8 mouse cellular contexts compared by ENCODE assay signal in genomic region chr4:41677006-41677629, GRCm38 (mm10). TPM values are rescaled to one million over a fixed set of nuclear protein-coding genes. Genes with fewer than 3 reads are reported as not detected.
DNase-seq lines count a peak whose midpoint lies in the region; ATAC-seq and TF ChIP-seq lines count a peak whose summit lies in the region.

No protein-coding gene starts in this region.

- peak; percentile 81 for DNase-seq in left cerebral cortex, postnatal 4 days
- no peak for DNase-seq in left cerebral cortex, adult 11 months (ENCODE audit: low spot score)
- DNase-seq in cerebellum, adult 11 months: peak; percentile 74
- DNase-seq in forebrain, postnatal 0 days: peak; percentile 63
- DNase-seq in lung, postnatal 4 days: peak; percentile 64 to 88
- no peak for DNase-seq in thymus, postnatal 4 days
- DNase-seq in layer of hippocampus, postnatal 36 days: no peak

- peak overlapping the region; percentile 29; the same call in 1 of the 2 replicates for H3K27ac ChIP-seq in forebrain, postnatal 0 days (ENCODE audit: low read depth, low read length)

- peaks cover 15% of the 10 kb centered on the region for H3K4me1 ChIP-seq in forebrain, postnatal 0 days (ENCODE audit: insufficient read depth)

- no peaks in the 10 kb centered on the region for H3K9me3 ChIP-seq in forebrain, postnatal 0 days (ENCODE audit: low read length)

- H3K36me3 ChIP-seq in forebrain, postnatal 0 days (ENCODE audit: insufficient read depth): no peaks in the 10 kb centered on the region

- no peak overlapping the region for H3K9ac ChIP-seq in forebrain, postnatal 0 days

- TF ChIP-seq CTCF in forebrain, postnatal 0 days (IDR thresholded peaks at IDR 0.05; ENCODE audit: low read depth): no peak

- H3K4me2 ChIP-seq in forebrain, postnatal 0 days (ENCODE audit: low read depth): no peak overlapping the region

- H3K4me3 ChIP-seq in forebrain, postnatal 0 days (ENCODE audit: low read depth, low read length): no peak overlapping the region

- H3K27me3 ChIP-seq in forebrain, postnatal 0 days (ENCODE audit: insufficient read depth, low read length): no peaks in the 10 kb centered on the region

- peak; percentile 48; the same call in 1 of the 2 replicates for ATAC-seq in forebrain, postnatal 0 days
- ATAC-seq in granulocyte monocyte progenitor cell, adult 5-6 weeks (replicated peaks; ENCODE audit: poor library complexity, severe bottlenecking): no peak

- 35% methylated on average over 13 of the region's 13 CpGs for WGBS in forebrain, postnatal 0 days

- intact Hi-C loops in left cerebral cortex, postnatal 4 days (cut with DNase I): no loop called here

RNA-seq across cellular contexts. Expression of gene Cntfr, which starts 19.8 kb away (rescaled TPM):
- 10 to 100 TPM; 60.5 to 61.7 TPM for total RNA-seq in left cerebral cortex, postnatal 4 days (2021)
- total RNA-seq in forebrain, postnatal 0 days (2014; rRNA removed): 24.7 and 25.9 TPM in 2 replicates
- polyA plus RNA-seq in forebrain, postnatal 0 days (2015; fragmentation: Nextera tagmentation; extraction: Ambion mirVana): 13.6 and 14.2 TPM in 2 replicates
- total RNA-seq in granulocyte monocyte progenitor cell, adult 5-6 weeks (2014; fragmentation: Nextera tagmentation): not detected in 2 replicates
- total RNA-seq in granulocyte monocyte progenitor cell, adult 5-6 weeks (2017): not detected in 2 replicates
- 10 to 100 TPM; 90.8 to 97.6 TPM for total RNA-seq in layer of hippocampus, postnatal 36 days (2021)

RNA-seq across cellular contexts. Expression of gene Il11ra1, which starts 22.7 kb away (rescaled TPM):
- 10 to 100 TPM; 17.8 to 20.7 TPM for total RNA-seq in left cerebral cortex, postnatal 4 days (2021)
- 16.8 and 17.2 TPM in 2 replicates for total RNA-seq in forebrain, postnatal 0 days (2014; rRNA removed)
- 29.1 and 31.2 TPM in 2 replicates for polyA plus RNA-seq in forebrain, postnatal 0 days (2015; fragmentation: Nextera tagmentation; extraction: Ambion mirVana)
- 66.9 and 71.4 TPM in 2 replicates for total RNA-seq in granulocyte monocyte progenitor cell, adult 5-6 weeks (2014; fragmentation: Nextera tagmentation)
- 102 and 103 TPM in 2 replicates for total RNA-seq in granulocyte monocyte progenitor cell, adult 5-6 weeks (2017)
- 10 to 100 TPM; 37.0 to 38.0 TPM for total RNA-seq in layer of hippocampus, postnatal 36 days (2021)

RNA-seq across cellular contexts. Expression of gene Rpp25l, which starts 36.2 kb away (rescaled TPM):
- 10 to 100 TPM; 32.2 to 34.5 TPM for total RNA-seq in left cerebral cortex, postnatal 4 days (2021)
- 36.3 and 44.4 TPM in 2 replicates for total RNA-seq in forebrain, postnatal 0 days (2014; rRNA removed)
- 43.0 and 52.0 TPM in 2 replicates for polyA plus RNA-seq in forebrain, postnatal 0 days (2015; fragmentation: Nextera tagmentation; extraction: Ambion mirVana)
- 23.0 and 45.3 TPM in 2 replicates for total RNA-seq in granulocyte monocyte progenitor cell, adult 5-6 weeks (2014; fragmentation: Nextera tagmentation)
- total RNA-seq in granulocyte monocyte progenitor cell, adult 5-6 weeks (2017): 15.0 and 20.1 TPM in 2 replicates
- total RNA-seq in layer of hippocampus, postnatal 36 days (2021): 10 to 100 TPM; 30.0 to 33.1 TPM

RNA-seq across cellular contexts. Expression of gene Enho, which starts 37.0 kb away (rescaled TPM):
- 10 to 100 TPM; 70.3 to 78.4 TPM for total RNA-seq in left cerebral cortex, postnatal 4 days (2021)
- total RNA-seq in forebrain, postnatal 0 days (2014; rRNA removed): 106 and 130 TPM in 2 replicates
- polyA plus RNA-seq in forebrain, postnatal 0 days (2015; fragmentation: Nextera tagmentation; extraction: Ambion mirVana): 117 and 122 TPM in 2 replicates
- total RNA-seq in granulocyte monocyte progenitor cell, adult 5-6 weeks (2014; fragmentation: Nextera tagmentation): not detected in 2 replicates
- not detected in 2 replicates for total RNA-seq in granulocyte monocyte progenitor cell, adult 5-6 weeks (2017)
- 10 to 100 TPM; 60.2 to 64.3 TPM for total RNA-seq in layer of hippocampus, postnatal 36 days (2021)

RNA-seq across cellular contexts. Expression of gene Dctn3, which starts 45.9 kb away (rescaled TPM):
- total RNA-seq in left cerebral cortex, postnatal 4 days (2021): 100 to 1,000 TPM; 161 to 166 TPM
- 184 and 251 TPM in 2 replicates for total RNA-seq in forebrain, postnatal 0 days (2014; rRNA removed)
- 378 and 438 TPM in 2 replicates for polyA plus RNA-seq in forebrain, postnatal 0 days (2015; fragmentation: Nextera tagmentation; extraction: Ambion mirVana)
- 56.6 and 61.4 TPM in 2 replicates for total RNA-seq in granulocyte monocyte progenitor cell, adult 5-6 weeks (2014; fragmentation: Nextera tagmentation)
- 45.6 and 72.8 TPM in 2 replicates for total RNA-seq in granulocyte monocyte progenitor cell, adult 5-6 weeks (2017)
- total RNA-seq in layer of hippocampus, postnatal 36 days (2021): 100 to 1,000 TPM; 143 to 154 TPM

Comparison
In these comparisons a context has a peak if more than half of its experiments do, and no peak if none do; other contexts are left out.
1. DNase-seq: peak in left cerebral cortex, postnatal 4 days (single experiment), cerebellum, adult 11 months (single experiment), forebrain, postnatal 0 days (single experiment) and lung, postnatal 4 days (2 of 2); none in left cerebral cortex, adult 11 months (single experiment), thymus, postnatal 4 days (single experiment) and layer of hippocampus, postnatal 36 days (0 of 2).
2. RNA of gene Cntfr, which starts 19.8 kb away (total RNA-seq): 90.8 to 97.6 TPM in layer of hippocampus, postnatal 36 days, 60.5 to 61.7 TPM in left cerebral cortex, postnatal 4 days and 24.7 to 25.9 TPM in forebrain, postnatal 0 days; not detected in granulocyte monocyte progenitor cell, adult 5-6 weeks; every median in the first group is over 10 times any median in the second.